Mouse (Mus musculus): Measurements from ENCODE around the gene Olfr642.

- no peak for TF ChIP-seq CTCF (IDR thresholded peaks at IDR 0.05; ENCODE audit: low read depth, low read length)
- TF ChIP-seq POLR2A (IDR thresholded peaks at IDR 0.05; ENCODE audit: borderline replicate concordance, low read depth, low read length), result no peak
Observed at GRCm38 (mm10) chr7:104052566-104052965, at the start of gene Olfr642.
